Mouse (Mus musculus) small intestine, adult 2 months (tissue): Measurements from ENCODE around the gene Arfrp1.

Source experiments
- CTCF ChIP-seq: fragments of 200-500 bp; IDR thresholded peaks from 2 replicates; pipeline ENCODE4 v1.5.1; 2012; ENCODE audit warnings: low read depth, mild to moderate bottlenecking, control low read depth, inconsistent platforms, low read length, moderate library complexity, mixed read lengths; ENCODE audit not compliant: insufficient replicate concordance, insufficient read length; ENCODE audit errors: extremely low read depth
- POLR2A ChIP-seq: fragments of 200-500 bp; IDR thresholded peaks from 2 replicates; pipeline ENCODE4 v1.6.1; 2012; ENCODE audit warnings: low read depth, mild to moderate bottlenecking, control low read depth, inconsistent platforms, low read length, moderate library complexity

DNA sequence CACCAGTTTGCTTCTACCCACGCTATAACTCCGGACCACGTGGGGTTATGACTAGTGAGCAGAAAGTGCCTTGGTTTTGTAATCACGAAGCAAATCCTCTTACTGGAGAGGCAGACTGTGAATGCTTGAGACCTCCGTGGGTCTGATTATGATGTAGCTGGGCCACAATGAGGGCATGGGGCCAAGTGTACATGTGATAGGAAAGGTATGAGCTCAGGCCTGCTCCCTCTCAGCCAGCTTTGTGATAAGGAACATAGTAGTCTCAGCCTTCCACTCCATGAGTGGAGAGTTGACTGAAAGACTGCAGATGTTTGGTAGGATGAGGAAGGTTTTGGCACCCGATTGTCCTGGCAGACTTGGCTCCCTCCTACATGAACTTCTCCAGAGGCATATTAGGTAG, 22.4 kb downstream of the Arfrp1 start:
- TF ChIP-seq POLR2A (no peak), CTCF (no peak)
